Mouse (Mus musculus): ENCODE data around the gene Npat. TPM values are rescaled to one million over a fixed set of nuclear protein-coding genes. Genes with fewer than 3 reads are reported as not detected.
A peak's percentile ranks its signal among the peaks of the same experiment; 100 is the strongest.

Gene Npat
- total RNA-seq (2021), result 1 to 10 TPM; 8.3 to 8.5 TPM
- long read RNA-seq, experiment 1, full-length matches to known transcripts, result 1 of 4 reads
- long read RNA-seq, experiment 1, partial matches to known transcripts, result 1 of 4 reads
- long read RNA-seq, experiment 1, other reads (novel, unspliced or antisense), result 2 of 4 reads
- long read RNA-seq, experiment 2, full-length matches to known transcripts, result 1 of 2 reads
- long read RNA-seq, experiment 2, partial matches to known transcripts, result 0 of 2 reads
- long read RNA-seq, experiment 2, other reads (novel, unspliced or antisense), result 1 of 2 reads

DNA sequence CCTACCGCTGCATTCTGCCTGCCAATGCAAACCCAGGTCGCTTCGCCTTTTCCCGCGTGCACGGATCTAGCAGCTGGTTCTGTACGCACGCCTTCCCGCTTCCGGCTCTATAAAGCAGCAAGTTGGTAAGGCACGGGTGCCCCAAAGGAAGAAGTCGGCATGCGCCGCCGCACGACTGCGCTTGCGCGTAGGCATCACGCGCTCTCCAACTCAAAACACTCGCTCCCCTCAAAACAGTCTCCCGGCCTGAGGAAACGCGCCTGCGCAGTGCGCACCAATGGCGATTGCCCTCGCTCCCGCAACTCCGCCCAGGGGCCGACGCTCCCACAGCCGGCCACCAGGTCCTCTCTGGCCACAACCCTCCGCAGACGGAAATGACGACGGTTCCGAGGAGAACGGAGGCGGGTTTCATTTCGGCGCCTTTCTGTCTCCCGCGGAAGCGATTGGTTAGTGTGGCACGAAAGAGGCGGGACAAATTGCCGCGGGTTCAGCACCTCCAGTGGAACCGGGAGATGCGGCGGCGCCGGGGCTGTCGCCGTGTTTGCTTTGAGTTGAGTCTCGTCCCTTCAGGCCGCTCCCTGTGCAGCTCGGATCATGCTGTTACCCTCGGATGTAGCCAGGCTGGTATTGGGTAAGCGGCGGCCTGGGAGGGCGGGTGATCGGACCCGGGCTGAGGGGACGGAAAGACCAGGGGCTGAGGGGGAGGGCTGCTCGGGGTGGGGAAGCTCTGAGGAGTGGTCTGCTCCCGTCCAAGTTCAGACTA lies at the start of gene Npat, which contains the start of gene Atm:
Gene Npat (plus strand): TSS at position 490 of the 763 bp plus-strand sequence.
Gene Atm (minus strand): TSS at position 183 of the 763 bp plus-strand sequence.
- intact Hi-C loops (cut with DNase I), result loop anchor here (5.0 kb wide), 2 partner anchors 144 to 289 kb away; partner anchors contain the start of gene Ddx10
- peak; percentile 99 to 100 for DNase-seq

DNA sequence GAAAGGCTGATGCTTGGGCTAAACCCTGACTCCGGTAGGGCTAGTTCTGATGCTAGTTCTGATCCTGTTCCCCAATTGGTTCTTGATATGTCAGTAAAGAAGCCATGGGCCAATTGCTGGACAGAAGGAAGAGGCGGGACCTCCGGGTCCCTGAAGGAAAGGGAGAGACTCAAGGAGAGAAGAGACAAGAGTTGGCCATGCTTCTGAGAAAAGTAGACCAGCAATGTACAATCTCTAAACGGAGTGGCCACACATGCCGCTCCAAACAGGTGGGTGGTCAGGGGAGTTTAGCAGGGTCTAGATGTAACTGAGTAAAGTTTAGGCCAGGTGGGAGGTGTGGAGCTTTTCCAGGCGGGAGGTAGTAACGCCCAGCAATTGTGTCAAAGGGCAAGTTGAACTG lies 28.8 kb upstream of the Npat start:
- DNase-seq, result peak in 1 of 2 experiments; percentile 3
- intact Hi-C loops (cut with DNase I), result no loop called here

DNA sequence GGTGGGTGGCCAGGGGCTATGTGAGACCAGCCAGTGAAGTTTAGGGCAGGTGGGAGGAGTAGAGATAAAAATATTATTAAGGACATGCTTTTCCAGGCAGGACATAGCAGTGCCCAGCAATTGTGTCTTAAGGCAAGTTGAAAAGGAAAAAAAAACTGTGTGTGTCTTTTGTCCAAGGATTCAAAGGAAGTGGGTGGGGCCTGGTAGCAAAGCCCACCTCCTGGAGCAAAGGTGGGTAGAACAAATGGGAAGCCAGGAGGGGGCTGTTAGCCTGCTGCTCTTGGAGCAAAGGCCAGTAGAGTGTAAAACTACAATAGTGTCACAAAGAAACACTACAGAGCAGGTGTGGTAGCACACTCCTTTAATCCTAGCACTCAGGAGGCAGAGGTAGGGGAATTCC lies 22.8 kb upstream of the Npat start:
- no peak for DNase-seq
- intact Hi-C loops (cut with DNase I), result no loop called here

DNA sequence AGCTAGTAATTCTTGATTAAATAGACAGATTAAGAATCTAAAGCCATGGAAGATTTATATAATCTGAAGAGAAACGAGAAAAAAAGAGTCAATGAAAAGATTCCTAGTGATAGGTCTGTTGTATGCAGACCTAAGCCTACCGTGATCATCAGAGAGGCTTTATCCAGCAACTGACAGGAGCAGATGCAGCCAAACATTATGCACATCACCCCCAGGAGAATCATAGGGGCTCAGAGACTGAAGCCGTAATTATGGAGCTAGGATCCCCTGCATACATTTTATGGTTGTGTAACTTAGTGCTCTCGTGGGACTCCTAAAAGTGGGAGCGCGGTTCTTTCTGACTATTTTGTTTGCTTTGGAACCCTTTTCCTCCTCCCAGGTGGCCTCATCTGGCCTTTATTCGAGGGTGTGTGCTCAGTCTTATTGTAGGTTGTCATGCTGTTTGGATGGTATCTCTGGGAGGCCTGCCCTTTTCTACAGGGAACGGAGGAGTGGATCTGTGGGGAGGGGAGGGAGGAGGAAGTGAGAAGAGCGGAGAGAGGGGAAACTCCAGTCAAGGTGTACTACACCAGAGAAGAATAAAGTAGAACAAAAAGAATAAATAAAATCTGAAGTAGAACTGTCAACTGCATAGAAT lies 19.4 kb upstream of the Npat start:
- intact Hi-C loops (cut with DNase I), result no loop called here

DNA sequence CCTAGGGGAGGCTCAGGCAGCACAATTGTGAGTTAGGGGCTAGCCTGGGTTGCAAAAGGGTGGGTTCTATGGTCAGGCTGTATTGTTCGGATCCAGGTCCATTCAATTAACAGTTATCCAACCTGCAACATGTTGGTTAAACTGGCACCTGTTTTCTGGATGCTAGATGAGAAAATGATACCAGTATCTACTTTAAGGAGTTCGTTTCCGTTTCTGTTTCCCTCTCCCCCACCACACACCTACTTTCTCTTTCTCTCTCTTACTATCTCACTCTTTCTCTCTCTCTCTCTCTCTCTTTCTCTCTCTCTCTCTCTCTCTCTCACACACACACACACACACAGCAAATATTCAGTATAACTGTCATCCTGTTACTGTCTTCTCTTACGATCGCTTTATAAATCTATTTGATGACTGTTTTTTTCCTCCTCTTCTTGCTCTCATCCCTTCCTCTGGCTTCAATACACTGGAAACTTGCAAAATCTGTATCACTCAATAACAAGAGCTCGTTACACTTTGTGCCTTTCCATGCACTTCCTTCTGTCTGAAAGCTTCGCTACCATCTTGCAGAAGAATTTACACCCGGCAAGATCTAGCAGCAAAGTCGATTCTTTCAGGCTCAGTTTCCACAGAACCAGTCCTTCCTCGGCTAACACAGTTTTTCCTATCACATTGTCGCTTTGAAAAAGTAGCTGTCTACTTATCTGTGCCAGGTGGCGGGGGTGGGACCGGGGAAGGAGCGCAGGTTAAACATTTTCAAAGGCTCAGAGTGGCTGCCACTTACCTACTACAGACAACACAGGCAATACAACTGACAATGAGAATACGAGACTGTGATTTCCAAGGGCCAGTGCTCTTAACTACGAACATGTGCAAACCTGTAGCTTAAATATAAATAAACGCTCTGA lies 1.2 kb upstream of the Npat start:
- intact Hi-C loops (cut with DNase I), result loop anchor here (5.0 kb wide), 2 partner anchors 143 to 288 kb away; partner anchors contain the start of gene Ddx10
- DNase-seq, result peak in 1 of 2 experiments; percentile 5

More for the DNA sequence above, 19.4 kb upstream of the Npat start:
- no peak for DNase-seq

DNA sequence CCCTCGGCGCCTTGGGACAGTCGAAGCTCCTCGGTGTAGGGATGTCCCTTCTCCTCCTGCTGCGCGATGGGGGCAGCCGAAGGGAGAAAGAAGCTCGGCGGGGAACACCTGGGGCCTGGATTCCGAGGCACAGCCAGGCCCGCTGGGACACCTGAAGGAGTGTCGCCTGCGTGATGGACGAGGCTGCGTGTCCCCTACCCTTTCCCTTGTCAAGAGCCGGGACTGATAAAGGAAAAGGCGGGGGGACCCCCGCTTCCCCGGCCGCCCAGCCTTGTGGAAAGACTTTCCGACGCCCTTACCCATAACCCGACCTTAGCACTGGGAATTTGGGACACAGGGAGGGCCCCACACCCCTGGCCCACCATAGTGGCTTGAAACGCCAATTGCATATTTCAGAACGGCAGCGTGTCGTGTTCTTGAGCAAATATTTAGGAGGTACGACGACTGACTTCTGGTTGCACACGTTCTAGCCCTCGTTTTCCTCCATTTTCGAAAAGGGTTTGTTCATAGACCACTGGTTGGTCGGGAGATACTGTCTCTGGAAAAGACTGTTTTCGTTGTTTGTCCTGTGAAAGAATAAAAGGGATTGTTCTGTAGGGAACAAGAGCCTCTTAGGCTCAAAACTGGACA lies 604 bp downstream of the Npat start:
- no peak for DNase-seq
- intact Hi-C loops (cut with DNase I), result loop anchor here (5.0 kb wide), 2 partner anchors 145 to 290 kb away; partner anchors contain the start of gene Ddx10

DNA sequence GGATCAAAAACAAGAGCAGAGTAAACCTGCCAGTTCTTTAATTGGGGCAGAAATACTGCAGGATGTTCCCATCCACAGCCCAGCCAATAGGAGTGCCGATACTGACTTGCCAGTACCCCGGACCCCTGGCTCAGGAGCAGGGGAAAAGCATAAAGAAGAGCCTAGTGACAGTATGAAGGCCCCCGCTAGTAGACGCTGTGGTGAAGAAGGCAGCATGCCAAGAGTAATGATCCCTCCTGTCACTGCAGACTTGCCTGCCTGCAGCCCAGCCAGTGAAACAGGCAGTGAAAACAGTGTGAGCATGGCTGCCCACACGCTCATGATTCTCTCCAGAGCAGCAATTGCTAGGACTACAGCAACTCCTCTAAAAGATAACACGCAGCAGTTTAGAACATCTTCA lies 33.8 kb downstream of the Npat start:
- DNase-seq, result no peak
- intact Hi-C loops (cut with DNase I), result no loop called here

DNA sequence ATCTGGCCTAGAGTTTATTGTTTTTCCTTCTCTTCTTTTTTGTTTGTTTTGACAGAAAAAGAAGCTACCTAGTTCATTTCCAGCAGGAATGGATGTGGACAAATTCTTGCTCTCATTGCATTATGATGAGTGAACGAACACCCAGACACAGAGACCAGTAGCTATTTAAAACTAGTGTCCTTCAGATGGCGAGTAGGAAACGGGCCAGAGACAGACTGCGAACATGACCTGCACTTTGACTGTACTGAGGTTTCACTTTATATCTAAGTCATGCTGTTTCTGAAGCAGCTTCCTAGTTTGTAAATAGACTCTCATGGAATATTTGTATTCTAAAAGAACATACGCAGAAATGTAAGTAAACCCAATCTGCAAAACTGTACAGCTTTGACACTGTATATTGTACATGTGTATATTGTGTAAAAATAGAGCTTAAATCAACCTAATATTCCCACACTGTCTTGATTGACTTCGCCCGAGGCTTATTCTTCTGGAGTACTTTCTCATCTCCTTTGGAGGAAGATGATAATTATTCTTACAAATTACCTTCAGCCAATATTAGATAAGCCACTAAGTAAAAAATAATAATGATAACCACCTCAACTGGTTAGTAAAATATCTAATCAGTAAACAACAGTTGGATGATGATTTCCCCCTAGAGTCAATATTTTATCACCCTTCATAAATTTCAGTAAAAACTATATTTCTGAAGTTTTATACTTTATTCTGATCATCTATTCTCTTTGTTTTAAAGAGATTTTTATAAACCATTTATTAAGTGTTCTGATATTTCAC lies 35.9 kb downstream of the Npat start:
- intact Hi-C loops (cut with DNase I), result no loop called here
- peak in 1 of 2 experiments; percentile 31 for DNase-seq

DNA sequence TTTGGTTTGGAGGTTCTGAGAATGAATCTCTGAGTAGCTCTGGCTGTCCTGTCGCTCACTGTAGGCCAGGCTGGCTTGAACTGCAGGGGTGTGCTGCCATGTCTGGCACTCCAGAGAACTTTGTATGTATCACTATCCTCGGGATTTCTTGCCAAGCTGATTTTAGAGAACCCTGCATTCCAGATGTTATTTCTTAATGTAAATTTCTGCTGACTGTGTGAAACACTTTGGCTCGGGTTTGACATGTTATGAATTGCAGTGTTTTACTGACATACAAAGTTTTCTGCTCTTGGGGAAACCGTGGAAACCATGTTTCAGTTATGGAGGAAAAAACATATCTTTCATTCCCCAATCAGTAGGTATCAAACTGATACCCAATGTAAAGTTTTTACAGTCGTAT lies 38.9 kb downstream of the Npat start:
- intact Hi-C loops (cut with DNase I), result no loop called here
- no peak for DNase-seq

DNA sequence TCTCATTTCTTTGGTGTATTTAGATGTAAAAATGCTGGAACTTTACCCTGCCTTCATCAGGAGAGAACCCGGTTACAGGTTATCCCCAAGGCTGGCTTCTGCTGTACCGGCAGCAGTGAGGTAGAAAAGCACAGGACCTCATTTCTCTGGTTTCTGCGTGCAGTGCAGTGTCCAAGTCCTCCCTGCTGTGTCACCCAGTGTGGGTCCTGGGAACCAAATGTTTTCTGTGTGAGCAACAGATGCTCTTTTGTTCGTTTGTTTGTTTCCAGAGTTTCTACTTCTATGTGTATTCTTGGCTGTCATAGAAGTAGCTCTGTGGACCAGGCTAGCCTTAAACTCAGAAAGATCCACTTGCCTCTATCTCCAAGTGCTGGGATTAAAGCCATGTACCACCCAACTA lies 45.0 kb downstream of the Npat start:
- DNase-seq, result no peak

DNA sequence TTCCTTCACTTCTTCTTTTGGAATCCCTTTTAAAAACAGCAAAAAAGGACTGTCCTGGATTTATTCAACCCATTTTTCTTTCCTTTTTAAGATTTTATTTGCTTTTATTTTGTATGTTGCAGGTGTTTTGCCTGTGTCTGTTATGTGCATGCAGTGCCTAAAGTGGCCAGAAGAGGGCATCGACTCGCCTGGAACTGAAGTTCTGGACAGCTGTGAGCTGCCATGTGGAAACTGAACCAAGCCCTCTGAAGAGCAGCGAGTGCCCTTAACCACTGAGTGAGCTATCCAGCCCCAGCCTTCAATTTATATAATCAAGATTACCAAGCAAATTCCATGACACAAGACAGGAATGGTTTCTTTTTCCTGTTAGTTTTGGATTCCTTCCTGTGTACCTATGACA lies 57.9 kb downstream of the Npat start:
- peak; percentile 64 to 81 for DNase-seq
- intact Hi-C loops (cut with DNase I), result loop anchor here (2.0 kb wide), 1 partner anchor 72 kb away; no protein-coding TSS in a partner anchor

More for the DNA sequence above, 45.0 kb downstream of the Npat start:
- intact Hi-C loops (cut with DNase I), result loop anchor here (5.0 kb wide), 1 partner anchor 40 kb away; no protein-coding TSS in a partner anchor

DNA sequence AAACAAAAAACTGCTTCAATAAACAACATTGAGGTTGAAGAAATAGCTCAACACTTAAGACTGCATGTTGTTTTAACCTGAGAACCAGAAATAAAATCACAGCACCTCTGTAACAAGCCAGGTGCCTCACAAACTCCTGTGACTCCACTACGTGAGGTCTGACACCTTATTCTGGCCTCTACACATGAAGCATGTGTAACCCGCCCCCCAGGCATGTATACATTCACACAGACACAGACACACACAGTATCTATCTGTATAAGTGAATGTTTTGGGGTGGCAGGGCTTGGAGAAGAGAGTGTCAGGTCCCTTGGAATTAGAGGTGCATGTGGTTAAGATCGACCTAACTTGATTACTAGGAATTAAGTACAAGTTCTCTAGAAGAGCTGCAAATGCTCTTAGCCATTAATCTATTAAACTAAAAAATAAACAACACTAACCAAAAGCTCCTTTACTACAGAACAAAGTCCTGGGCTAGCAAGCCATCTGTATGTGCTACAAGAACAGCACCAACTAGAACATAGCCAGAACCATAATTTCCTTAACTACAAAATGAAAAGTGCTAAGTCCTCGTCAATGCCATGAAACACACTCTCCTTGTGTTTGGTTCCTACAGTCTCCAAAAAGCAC lies 60.2 kb downstream of the Npat start:
- intact Hi-C loops (cut with DNase I), result no loop called here
- no peak for DNase-seq

DNA sequence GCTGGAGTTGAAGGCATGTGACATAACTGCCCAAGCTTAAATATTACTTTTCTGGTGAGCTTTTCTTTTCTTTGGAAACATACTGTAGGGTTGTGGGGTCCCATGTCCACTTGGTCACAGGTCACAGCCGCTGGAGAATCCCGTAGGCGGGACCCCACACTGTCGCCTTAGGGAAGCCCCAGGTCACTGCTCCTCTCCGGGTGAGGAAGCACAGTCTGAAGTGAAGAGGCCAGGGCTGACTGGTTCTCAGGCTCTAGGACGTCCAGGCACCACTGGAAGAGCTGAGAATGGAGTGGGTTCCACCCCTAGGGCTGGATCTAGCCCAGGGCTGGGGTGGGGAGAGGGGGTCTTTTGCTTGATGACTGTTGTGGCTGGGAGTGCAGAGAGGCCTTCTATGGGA lies 61.8 kb downstream of the Npat start:
- intact Hi-C loops (cut with DNase I), result no loop called here
- DNase-seq, result no peak

DNA sequence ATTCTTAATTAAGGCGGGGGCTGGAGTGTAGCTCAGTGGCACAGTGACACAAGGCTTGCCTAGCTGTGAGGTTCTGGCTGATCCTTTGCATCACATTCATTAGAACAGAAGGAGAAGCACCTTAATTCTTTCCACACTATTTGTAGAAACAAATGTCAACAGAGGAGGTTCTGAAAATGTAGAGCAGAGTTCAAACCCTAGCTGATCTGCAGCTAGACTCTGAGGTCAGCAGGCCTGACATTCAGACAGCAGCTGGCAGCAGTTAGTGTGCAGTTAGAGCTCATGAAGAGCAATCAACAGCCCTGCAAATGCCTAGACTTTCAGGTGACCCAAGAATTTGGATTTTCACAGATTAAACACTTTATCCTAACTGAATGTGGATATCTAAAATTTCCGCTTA lies 64.7 kb downstream of the Npat start:
- intact Hi-C loops (cut with DNase I), result no loop called here
- peak in 1 of 2 experiments; percentile 31 for DNase-seq

DNA sequence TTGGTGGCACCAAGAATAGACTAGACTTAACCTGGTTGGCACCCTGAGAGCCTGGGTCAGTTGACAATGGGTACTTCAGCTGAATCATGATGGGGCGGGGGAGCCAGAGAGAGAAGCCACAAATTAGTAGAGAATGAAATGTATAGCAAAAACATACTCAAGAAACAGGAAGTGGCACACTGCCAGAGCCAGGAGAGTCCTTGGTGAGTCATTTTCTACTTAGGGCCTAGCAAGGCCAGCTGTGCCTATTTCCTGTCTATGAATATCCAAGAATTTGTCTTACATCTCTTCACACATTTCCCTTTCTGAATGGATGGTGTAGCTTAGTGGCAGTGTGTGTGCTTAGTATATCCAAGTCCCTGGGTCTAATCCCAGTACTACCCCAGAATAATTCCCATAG lies 66.5 kb downstream of the Npat start:
- intact Hi-C loops (cut with DNase I), result no loop called here
- peak in 1 of 2 experiments; percentile 29 for DNase-seq

DNA sequence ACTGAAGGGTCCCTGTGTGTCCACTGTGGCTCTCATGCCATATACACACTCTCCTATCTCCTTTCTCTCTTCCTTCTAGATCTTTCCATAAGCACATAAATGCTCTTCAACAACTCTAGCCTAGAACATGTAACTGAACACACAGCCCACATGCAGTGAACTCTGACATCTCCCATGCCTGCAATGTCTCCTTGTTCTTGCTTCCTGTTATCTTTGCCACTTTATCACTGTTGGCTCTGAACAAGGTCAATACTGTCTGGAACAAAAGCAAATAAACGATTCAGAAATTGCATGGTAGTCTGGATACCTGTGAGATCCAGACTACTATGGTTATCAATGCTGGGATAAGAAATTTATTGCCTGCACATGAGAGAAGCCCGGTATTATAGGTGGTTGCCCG lies 67.0 kb downstream of the Npat start:
- no peak for DNase-seq
- intact Hi-C loops (cut with DNase I), result no loop called here

DNA sequence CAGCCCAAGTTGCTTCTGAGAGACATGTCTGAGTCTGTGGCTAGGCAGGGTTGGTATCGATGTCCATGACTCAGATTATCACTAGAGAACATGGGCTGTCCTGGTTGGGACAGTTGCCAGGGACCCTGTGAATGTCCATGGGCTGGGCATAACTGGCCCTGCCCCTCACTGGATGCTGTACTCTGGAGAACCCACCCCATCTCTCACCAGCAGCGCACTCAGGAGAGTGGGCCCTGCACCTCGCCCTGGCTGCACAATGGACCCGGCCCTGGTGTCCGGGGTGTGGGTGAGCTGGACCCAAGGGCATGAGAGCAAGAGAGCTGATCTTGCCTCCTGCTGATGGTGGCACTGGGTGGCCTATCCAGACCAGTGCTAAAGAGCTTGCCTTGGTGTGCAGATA lies 68.1 kb downstream of the Npat start:
- no peak for DNase-seq
- intact Hi-C loops (cut with DNase I), result no loop called here

DNA sequence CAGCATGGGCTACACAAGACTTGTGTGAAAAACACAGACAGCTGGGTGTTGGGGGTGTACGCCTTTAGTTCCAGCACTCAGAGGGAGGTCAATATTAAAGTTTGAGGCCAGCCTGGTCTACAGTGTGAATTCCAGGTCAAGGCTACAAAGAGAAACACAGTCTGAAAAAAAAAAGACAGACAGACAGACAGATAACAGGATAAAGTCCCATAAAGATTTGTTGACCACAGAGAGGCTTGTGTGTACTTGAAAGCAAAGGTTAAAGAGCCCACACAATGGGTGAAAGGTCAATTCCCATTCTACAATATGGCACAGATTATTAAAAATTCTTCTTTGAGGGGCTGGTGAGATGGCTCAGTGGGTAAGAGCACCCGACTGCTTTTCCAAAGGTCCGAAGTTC lies 70.3 kb downstream of the Npat start:
- intact Hi-C loops (cut with DNase I), result no loop called here

More for the DNA sequence above, 70.3 kb downstream of the Npat start:
- DNase-seq, result no peak

Measured in heart, postnatal 14 days (tissue).